Mouse (Mus musculus) liver, postnatal 0 days (tissue): ENCODE measurements around the gene Spats2l. TPM values are rescaled to one million over a fixed set of nuclear protein-coding genes. Genes with fewer than 3 reads are reported as not detected.
A peak's percentile ranks its signal among the peaks of the same experiment; 100 is the strongest.

Experiments used
- ATAC-seq: fragments of 200-750 bp; cut with Nextera tagmentation; 2 replicates; pipeline ENCODE4 v1.8.0; 2017; ENCODE audit warnings: mild to moderate bottlenecking, moderate library complexity
- DNase-seq: peaks from one replicate; pipeline ENCODE4 v3.0.0-alpha.2; 2016
- H3K27ac ChIP-seq: fragments of 300-500 bp; sonication (generic); 2 replicates; pipeline ENCODE4 v1.5.1; 2014; ENCODE audit warnings: antibody characterized with exemption, moderate library complexity, mild to moderate bottlenecking, low read depth
- H3K27me3 ChIP-seq: fragments of 300-500 bp; sonication (generic); 2 replicates; pipeline ENCODE4 v1.6.1; 2014; ENCODE audit warnings: low read length, control low read depth, mixed read lengths; ENCODE audit not compliant: insufficient read depth
- H3K36me3 ChIP-seq: fragments of 300-500 bp; sonication (generic); replicated peaks from 2 replicates; pipeline ENCODE4 v1.6.1; 2014; ENCODE audit warnings: mild to moderate bottlenecking, control low read depth, low read length, moderate library complexity, mixed read lengths; ENCODE audit not compliant: insufficient read depth
- H3K4me1 ChIP-seq: fragments of 300-500 bp; sonication (generic); 2 replicates; pipeline ENCODE4 v1.6.1; 2014; ENCODE audit warnings: antibody characterized with exemption, mild to moderate bottlenecking, control low read depth; ENCODE audit not compliant: insufficient read depth
- H3K4me2 ChIP-seq: fragments of 300-500 bp; sonication (generic); 2 replicates; pipeline ENCODE4 v1.6.1; 2014; ENCODE audit warnings: low read depth, mild to moderate bottlenecking, low read length, moderate library complexity, mixed read lengths
- H3K4me3 ChIP-seq: fragments of 300-500 bp; sonication (generic); 2 replicates; pipeline ENCODE4 v1.5.1; 2014; ENCODE audit warnings: low read depth, low read length
- H3K9ac ChIP-seq: fragments of 300-500 bp; sonication (generic); replicated peaks from 2 replicates; pipeline ENCODE4 v1.6.1; 2014; ENCODE audit warnings: mild to moderate bottlenecking, moderate library complexity
- H3K9me3 ChIP-seq: fragments of 300-500 bp; sonication (generic); 2 replicates; pipeline ENCODE4 v1.6.1; 2016; ENCODE audit warnings: mild to moderate bottlenecking, control low read depth, low read length, mixed read lengths
- CTCF ChIP-seq: sonication (generic); IDR thresholded peaks from 2 replicates; pipeline ENCODE4 v1.5.1; 2016; ENCODE audit warnings: antibody characterized with exemption, low read depth
- EP300 ChIP-seq: IDR thresholded peaks from 2 replicates; pipeline ENCODE4 v1.6.1; 2016; ENCODE audit warnings: antibody characterized with exemption, low read depth, mild to moderate bottlenecking
- WGBS: fragments of 180-500 bp; shearing (Covaris S2); extraction: QIAGEN DNeasy Blood & Tissue Kit; methylation state at CpG from one replicate; pipeline ENCODE4 v1.1.7; 2014; ENCODE audit not compliant: insufficient replicate concordance; 5-methylcytosine and 5-hydroxymethylcytosine counted together
- polyA plus RNA-seq: library from polyadenylated mRNA; unstranded; fragments of >200 nt; fragmentation: Nextera tagmentation; extraction: Ambion mirVana; gene quantifications from 2 replicates; pipeline ENCODE4 v1.2.1, GENCODE M21; 2015

The Spats2l gene
- polyA plus RNA-seq, 1 experiment from 2014 or later: 10.2 TPM

- TF ChIP-seq CTCF: no peak
- TF ChIP-seq EP300: no peak
- Histone ChIP-seq H3K4me2 (0 out of 2 replicates have a peak overlapping the region, but pooled peaks have one; percentile 11), H3K4me1 (no peaks in the 10 kb centered on the region; the same call in 1 of the 2 replicates), H3K36me3 (no peaks in the 10 kb centered on the region), H3K9ac (no peak overlapping the region), H3K9me3 (no peaks in the 10 kb centered on the region), H3K4me3 (no peak overlapping the region), H3K27me3 (no peaks in the 10 kb centered on the region), H3K27ac (no peak overlapping the region)
- 57% methylated on average over 3 of the region's 3 CpGs for WGBS
- ATAC-seq (no peak), DNase-seq (no peak)
These were observed 76.0 kb downstream of the Spats2l start for GRCm38 (mm10) chr1:57849916-57850315.

- DNase-seq (no peak), ATAC-seq (no peak)
- no peak for TF ChIP-seq EP300
- TF ChIP-seq CTCF: no peak
- Histone ChIP-seq H3K27ac (no peak overlapping the region), H3K4me1 (no peaks in the 10 kb centered on the region; the same call in 1 of the 2 replicates), H3K36me3 (no peaks in the 10 kb centered on the region), H3K4me3 (no peak overlapping the region), H3K9me3 (no peaks in the 10 kb centered on the region), H3K9ac (no peak overlapping the region), H3K4me2 (no peak overlapping the region), H3K27me3 (no peaks in the 10 kb centered on the region)
- 93% methylated on average over 6 of the region's 6 CpGs for WGBS
These were observed 77.9 kb downstream of the Spats2l start for GRCm38 (mm10) chr1:57851871-57852270.

- 64% methylated on average over 12 of the region's 12 CpGs for WGBS
- H3K4me2 ChIP-seq: no peak overlapping the region
- DNase-seq: no peak
These were observed 78.8 kb downstream of the Spats2l start for GRCm38 (mm10) chr1:57852562-57853271.

GRCm38 (mm10) chr1:57857799-57858198, 83.8 kb downstream of the Spats2l start:
- no peak overlapping the region for H3K9ac ChIP-seq
- no peak overlapping the region for H3K4me2 ChIP-seq
- DNase-seq: no peak
- no peaks in the 10 kb centered on the region for H3K4me1 ChIP-seq
- H3K9me3 ChIP-seq: no peaks in the 10 kb centered on the region
- no peak overlapping the region for H3K27ac ChIP-seq
- no peak for ATAC-seq
- no peak for TF ChIP-seq EP300
- TF ChIP-seq CTCF: no peak
- H3K4me3 ChIP-seq: no peak overlapping the region
- WGBS: 70% methylated on average over 5 of the region's 5 CpGs
- H3K27me3 ChIP-seq: no peaks in the 10 kb centered on the region
- no peaks in the 10 kb centered on the region for H3K36me3 ChIP-seq

More at GRCm38 (mm10) chr1:57852562-57853271, 78.8 kb downstream of the Spats2l start:
- no peak for TF ChIP-seq EP300
- no peak for TF ChIP-seq CTCF
- Histone ChIP-seq H3K4me3 (no peak overlapping the region), H3K36me3 (no peaks in the 10 kb centered on the region), H3K9ac (no peak overlapping the region), H3K27ac (no peak overlapping the region), H3K9me3 (no peaks in the 10 kb centered on the region), H3K27me3 (no peaks in the 10 kb centered on the region), H3K4me1 (no peaks in the 10 kb centered on the region; the same call in 1 of the 2 replicates)
- ATAC-seq: no peak

GRCm38 (mm10) chr1:57862024-57862423, 88.1 kb downstream of the Spats2l start:
- Histone ChIP-seq H3K36me3 (no peaks in the 10 kb centered on the region), H3K27ac (no peak overlapping the region), H3K9ac (no peak overlapping the region), H3K9me3 (no peaks in the 10 kb centered on the region), H3K4me3 (no peak overlapping the region), H3K4me1 (no peaks in the 10 kb centered on the region), H3K27me3 (no peaks in the 10 kb centered on the region), H3K4me2 (no peak overlapping the region)
- 89% methylated on average over 4 of the region's 4 CpGs for WGBS
- ATAC-seq (no peak), DNase-seq (no peak)
- TF ChIP-seq EP300 (no peak), CTCF (no peak)

- Histone ChIP-seq H3K36me3 (no peaks in the 10 kb centered on the region), H3K4me2 (no peak overlapping the region), H3K9me3 (no peaks in the 10 kb centered on the region), H3K9ac (no peak overlapping the region), H3K27me3 (no peaks in the 10 kb centered on the region), H3K4me1 (no peaks in the 10 kb centered on the region), H3K4me3 (no peak overlapping the region), H3K27ac (no peak overlapping the region)
- no peak for DNase-seq
- no peak for ATAC-seq
- 43% methylated on average over 13 of the region's 13 CpGs for WGBS
- TF ChIP-seq CTCF (no peak), EP300 (no peak)
These were observed 94.7 kb downstream of the Spats2l start for GRCm38 (mm10) chr1:57868651-57869050.
